Mouse (Mus musculus) frontal cortex, adult (tissue): ENCODE measurements around the gene Apex2.
A peak's percentile ranks its signal among the peaks of the same experiment; 100 is the strongest.
"Not testable (repeated sequence)": the region's sequence is repeated elsewhere in the genome, so short reads cannot be mapped to it uniquely, and the experiment has no call there.

Source experiments
- ATAC-seq: cut with Nextera tagmentation; 2 replicates; pipeline ENCODE4 v1.9.2; 2017; ENCODE audit warnings: mild to moderate bottlenecking, moderate library complexity, mixed read lengths; ENCODE audit not compliant: low TSS enrichment

Gene Apex2

DNA sequence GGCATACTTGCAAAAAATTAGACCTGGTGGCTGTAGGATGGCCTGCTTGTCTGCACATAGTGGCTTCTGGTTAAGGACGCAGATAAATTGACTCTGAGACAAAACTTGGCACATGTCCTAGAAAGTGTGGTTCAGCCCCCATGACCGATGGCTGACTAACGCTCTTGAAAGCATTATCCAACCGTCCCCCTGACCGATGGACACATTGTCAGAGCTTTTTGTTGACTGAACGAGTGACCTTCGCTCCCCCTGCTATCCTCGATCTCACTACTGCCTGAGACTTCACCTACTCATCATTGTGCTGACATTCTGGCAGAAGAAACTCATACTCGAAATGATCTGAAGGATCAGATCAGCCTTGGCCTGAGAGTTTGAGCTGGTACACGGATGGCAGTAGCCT is 101.9 kb downstream of the Apex2 start:
- not testable (repeated sequence) for ATAC-seq

DNA sequence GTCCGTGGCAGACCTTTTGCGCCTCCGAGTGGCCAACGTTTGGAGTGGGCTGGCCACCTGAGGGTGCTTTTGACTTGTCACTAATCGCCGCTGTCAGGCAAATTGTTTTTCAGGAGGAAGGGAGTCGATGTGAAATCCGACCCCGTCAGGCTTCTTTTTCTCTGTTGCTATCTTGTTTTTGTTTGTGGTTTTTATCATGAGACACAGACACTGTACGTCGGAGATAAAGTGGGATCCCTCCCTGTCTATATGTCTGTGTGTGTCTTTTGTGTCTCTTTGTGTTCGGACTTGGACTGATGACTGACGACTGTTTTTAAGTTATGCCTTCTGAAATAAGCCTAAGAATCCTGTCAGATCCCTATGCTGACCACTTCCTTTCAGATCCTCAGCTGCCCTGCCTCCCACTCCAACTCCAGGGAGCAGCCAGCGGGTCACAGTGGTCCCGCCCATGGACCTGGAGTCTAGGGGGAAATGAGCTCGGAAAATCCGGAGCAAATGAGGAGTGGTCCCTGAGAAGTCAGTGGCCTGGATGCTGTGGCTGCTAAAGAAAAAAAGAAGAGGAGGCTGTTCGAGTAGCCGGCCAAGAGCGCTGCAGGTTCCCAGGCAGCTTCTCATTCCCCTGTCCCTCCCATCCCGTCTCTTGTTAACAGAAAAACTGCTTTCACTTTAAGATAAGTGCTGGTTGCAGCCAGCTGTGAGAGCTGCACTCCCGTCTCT is 103.2 kb downstream of the Apex2 start:
- ATAC-seq = not testable (repeated sequence)

DNA sequence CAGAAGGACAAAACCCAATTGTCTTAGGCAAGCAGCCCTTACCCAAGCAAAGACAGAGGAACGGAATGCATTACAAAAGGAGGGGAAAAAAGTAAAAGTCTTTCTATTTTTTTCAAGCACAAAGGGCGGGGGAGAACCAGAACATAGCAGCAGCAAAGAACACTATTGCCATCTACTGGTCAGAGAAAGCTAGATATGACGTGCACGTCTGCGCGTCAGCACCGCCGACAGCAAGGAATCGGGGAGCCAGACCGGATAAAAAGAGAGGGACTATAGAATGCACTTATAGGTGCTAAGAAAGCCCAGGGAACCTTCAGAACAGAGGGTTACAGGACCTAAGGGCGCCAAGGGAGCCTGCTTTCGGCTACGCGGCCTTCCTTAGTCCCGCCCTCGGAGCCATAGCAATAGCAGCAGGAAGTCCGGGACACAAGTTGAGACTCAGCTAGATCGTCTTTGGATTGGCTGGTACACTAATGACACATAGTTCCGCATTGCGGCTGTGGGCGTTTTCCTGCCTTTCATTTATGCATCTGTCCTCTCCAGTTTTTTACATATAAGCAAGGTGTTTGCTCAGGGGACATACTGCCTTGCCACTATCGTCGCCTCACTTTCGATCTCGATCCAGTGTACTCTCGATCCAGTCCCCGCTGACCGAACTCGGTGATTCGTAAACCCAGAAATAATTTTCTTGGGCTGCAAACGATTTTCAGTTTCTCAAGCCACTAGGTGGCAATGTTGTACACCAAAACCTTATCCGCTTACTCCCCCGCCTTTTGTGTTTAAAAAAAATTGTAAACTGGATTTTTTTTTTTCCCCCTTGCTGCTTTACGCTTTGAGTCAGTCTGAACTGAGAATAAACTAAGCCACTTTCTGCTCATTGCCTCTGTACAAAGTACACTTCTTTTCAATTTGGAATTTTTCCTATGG is 111.6 kb downstream of the Apex2 start:
- peak; percentile 98 for ATAC-seq

DNA sequence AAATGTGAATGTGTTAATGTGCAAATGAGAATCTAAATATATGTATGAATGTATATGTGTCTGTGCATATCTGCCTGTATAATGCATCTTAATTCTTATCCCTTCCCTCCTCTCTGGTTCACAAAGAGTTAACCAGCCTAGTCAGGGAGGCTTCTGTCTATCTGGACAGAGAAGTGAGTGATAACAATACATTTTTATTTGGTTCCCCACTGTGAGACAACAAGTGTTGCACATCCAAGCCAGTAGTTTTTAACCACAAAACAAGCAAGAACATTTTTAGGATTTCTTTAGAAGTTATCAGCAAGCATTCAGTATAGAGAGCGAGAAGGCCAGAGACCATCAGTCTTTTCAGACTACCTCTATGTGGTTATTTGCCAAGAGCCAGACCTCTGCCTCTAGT is 118.3 kb downstream of the Apex2 start:
- no peak for ATAC-seq
